Mouse (Mus musculus) left cerebral cortex, postnatal 25 days (tissue): ENCODE measurements around the gene 9230113P08Rik. TPM values are rescaled to one million over a fixed set of nuclear protein-coding genes. Genes with fewer than 3 reads are reported as not detected.
A peak's percentile ranks its signal among the peaks of the same experiment; 100 is the strongest.
"Not testable (repeated sequence)": the region's sequence is repeated elsewhere in the genome, so short reads cannot be mapped to it uniquely, and the experiment has no call there.

ENCODE experiments used
- DNase-seq, 2 experiments: peaks; one replicate each; pipeline ENCODE4 v3.0.0; 2022; ENCODE audit warnings: low spot score in 2 of 2, mixed read lengths in 1 of 2
- intact Hi-C: fragments of 180-260 bp; cut with DNase I; formaldehyde crosslinking; loops from one replicate; pipeline ENCODE4 v1.15.1; 2025
- total RNA-seq, 2 experiments: library from RNA; stranded (reverse); gene quantifications; 2 replicates each; pipeline ENCODE4 v1.2.3; 2021

The 9230113P08Rik gene
- not detected for total RNA-seq

- intact Hi-C loops, DNase-seq: not testable (repeated sequence)
These were observed at the start of gene 9230113P08Rik for GRCm38 (mm10) chr9:35908123-35908522. 9230113P08Rik (plus strand) TSS chr9:35908423.

GRCm38 (mm10) chr9:35893112-35893511 is 15.1 kb upstream of the 9230113P08Rik start:
- intact Hi-C loops = not testable (repeated sequence)
- peak in 1 of 2 experiments; percentile 42 for DNase-seq

- DNase-seq = peak; percentile 2 to 73
These were observed 3.7 kb upstream of the 9230113P08Rik start for GRCm38 (mm10) chr9:35904494-35904893.

GRCm38 (mm10) chr9:35930817-35931216 is 22.6 kb downstream of the 9230113P08Rik start:
- intact Hi-C loops = no loop called here
- DNase-seq = no peak

More at GRCm38 (mm10) chr9:35904494-35904893, 3.7 kb upstream of the 9230113P08Rik start:
- intact Hi-C loops = no loop called here

Other genes with a start within 250 kb of the 9230113P08Rik start
- gene Pate1, start 221.0 kb upstream of the 9230113P08Rik start, total RNA-seq = not detected
- gene Gm17677, start 167.4 kb upstream of the 9230113P08Rik start, total RNA-seq = not detected
- not detected for gene Gm17727, start 130.3 kb upstream of the 9230113P08Rik start, total RNA-seq
- gene Gm27235, start 118.3 kb upstream of the 9230113P08Rik start, total RNA-seq = not detected
- not detected for gene D730048I06Rik, start 118.3 kb upstream of the 9230113P08Rik start, total RNA-seq
- gene 9230110F15Rik, start 64.3 kb upstream of the 9230113P08Rik start, total RNA-seq = not detected
- not detected for gene Gm5916, start 220.4 kb downstream of the 9230113P08Rik start, total RNA-seq